Mouse (Mus musculus) embryonic facial prominence, embryonic 11.5 days (tissue): ENCODE data around the gene Tmem37. TPM values are rescaled to one million over a fixed set of nuclear protein-coding genes. Genes with fewer than 3 reads are reported as not detected.

Experiments
- ATAC-seq: fragments of 200-750 bp; cut with Nextera tagmentation; replicated peaks from 2 replicates; pipeline ENCODE4 v1.8.0; 2017; ENCODE audit warnings: low read depth; ENCODE audit not compliant: insufficient number of reproducible peaks, low FRiP score, low TSS enrichment
- DNase-seq: peaks from one replicate; pipeline ENCODE4 v3.0.0-alpha.2; 2015; ENCODE audit warnings: low spot score
- H3K27ac ChIP-seq: fragments of 300-500 bp; sonication (generic); replicated peaks from 2 replicates; pipeline ENCODE4 v1.5.1; 2014; ENCODE audit warnings: mild to moderate bottlenecking, low read depth, low read length, control low read depth
- H3K27me3 ChIP-seq: fragments of 300-500 bp; sonication (generic); 2 replicates; pipeline ENCODE4 v1.6.1; 2014; ENCODE audit warnings: mild to moderate bottlenecking, low read length, moderate library complexity, mixed read lengths; ENCODE audit not compliant: control insufficient read depth, insufficient read depth
- H3K36me3 ChIP-seq: fragments of 300-500 bp; sonication (generic); replicated peaks from 2 replicates; pipeline ENCODE4 v1.6.1; 2014; ENCODE audit warnings: low read depth, mild to moderate bottlenecking, low read length, moderate library complexity, mixed read lengths; ENCODE audit not compliant: control insufficient read depth, insufficient read depth
- H3K4me1 ChIP-seq: fragments of 300-500 bp; sonication (generic); 2 replicates; pipeline ENCODE4 v1.6.1; 2014; ENCODE audit warnings: low read length, mixed read lengths; ENCODE audit not compliant: control insufficient read depth, insufficient read depth
- H3K4me2 ChIP-seq: fragments of 300-500 bp; sonication (generic); 2 replicates; pipeline ENCODE4 v1.6.1; 2014; ENCODE audit warnings: low read depth, mild to moderate bottlenecking, control low read depth, low read length, moderate library complexity
- H3K4me3 ChIP-seq: fragments of 300-500 bp; sonication (generic); 2 replicates; pipeline ENCODE4 v1.5.1; 2014; ENCODE audit warnings: low read depth, low read length, control low read depth
- H3K9ac ChIP-seq: fragments of 300-500 bp; sonication (generic); replicated peaks from 2 replicates; pipeline ENCODE4 v1.6.1; 2014; ENCODE audit warnings: mild to moderate bottlenecking, control low read depth, low read length
- H3K9me3 ChIP-seq: fragments of 300-500 bp; sonication (generic); replicated peaks from 2 replicates; pipeline ENCODE4 v1.6.1; 2016; ENCODE audit warnings: mild to moderate bottlenecking, low read length, inconsistent platforms, mixed read lengths; ENCODE audit not compliant: control insufficient read depth
- WGBS: fragments of 180-500 bp; shearing (Covaris S2); extraction: QIAGEN DNeasy Blood & Tissue Kit; methylation state at CpG from one replicate; pipeline ENCODE4 v1.1.7; 2014; 5-methylcytosine and 5-hydroxymethylcytosine counted together
- polyA plus RNA-seq: library from polyadenylated mRNA; unstranded; fragments of >200 nt; fragmentation: Nextera tagmentation; extraction: Ambion mirVana; gene quantifications from 2 replicates; pipeline ENCODE4 v1.2.1, GENCODE M21; 2014

Tmem37 gene
- polyA plus RNA-seq, 1 experiment from 2014 or later: 6.1 TPM

DNA sequence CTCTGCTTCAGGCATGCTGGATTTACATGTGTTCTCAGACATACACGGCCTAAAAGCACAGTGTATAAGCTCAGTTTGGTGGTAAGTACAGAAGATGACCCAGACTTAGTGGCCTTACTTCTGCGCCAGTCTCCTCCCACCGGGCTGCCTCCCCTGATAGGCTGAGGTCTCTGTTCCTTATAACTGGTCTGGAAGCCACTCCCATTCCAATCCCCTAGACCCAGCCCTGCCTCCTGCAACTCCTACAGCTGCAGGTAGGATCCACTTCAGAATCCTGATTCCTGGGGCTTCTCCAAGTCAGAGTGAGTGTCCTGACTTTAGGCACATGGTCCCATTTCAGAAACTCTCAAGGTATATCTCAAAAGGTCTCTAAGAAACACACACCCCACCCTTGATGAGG, 11.8 kb upstream of the Tmem37 start:
- Histone ChIP-seq H3K27me3 (no peaks in the 10 kb centered on the region), H3K9ac (no peak overlapping the region), H3K4me1 (no peaks in the 10 kb centered on the region), H3K4me2 (no peak overlapping the region), H3K4me3 (no peak overlapping the region), H3K9me3 (no peaks in the 10 kb centered on the region), H3K27ac (no peak overlapping the region), H3K36me3 (no peaks in the 10 kb centered on the region)
- 69% methylated on average over 3 of the region's 3 CpGs for WGBS
- ATAC-seq (no peak), DNase-seq (no peak)

DNA sequence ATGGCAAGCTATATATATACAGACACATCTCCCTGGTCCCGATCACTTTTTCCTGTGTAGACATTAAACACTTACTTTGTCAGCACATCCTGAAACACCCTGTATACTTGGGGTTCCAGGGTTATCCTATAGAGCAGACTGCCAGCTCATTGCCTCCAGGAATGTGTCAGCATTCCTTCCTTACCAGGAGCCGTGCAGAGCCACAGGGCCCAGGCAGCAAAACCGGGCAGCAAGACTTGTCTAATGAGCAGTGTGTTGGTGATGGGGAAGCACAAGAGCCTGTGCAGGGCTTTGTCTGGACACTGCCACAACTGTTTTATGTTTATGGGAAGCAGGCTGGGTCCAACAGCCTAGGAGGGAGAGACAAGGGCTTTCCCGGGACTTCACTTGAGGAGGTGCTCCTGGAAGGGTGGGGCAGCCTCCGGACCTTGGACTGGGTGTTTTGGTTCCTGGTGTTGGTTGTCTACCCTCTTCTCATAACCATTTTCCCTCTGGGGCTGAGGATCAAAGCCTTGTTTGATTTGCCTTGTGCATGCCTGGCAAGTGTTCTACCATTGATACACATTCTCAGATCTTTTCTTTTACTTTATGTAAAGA, 10.1 kb upstream of the Tmem37 start:
- DNase-seq (no peak), ATAC-seq (no peak)
- H3K9me3 ChIP-seq: no peaks in the 10 kb centered on the region
- H3K36me3 ChIP-seq: no peaks in the 10 kb centered on the region
- H3K4me3 ChIP-seq: no peak overlapping the region
- H3K4me1 ChIP-seq: no peaks in the 10 kb centered on the region
- WGBS: 47% methylated on average over 5 of the region's 5 CpGs
- H3K9ac ChIP-seq: no peak overlapping the region
- H3K27ac ChIP-seq: no peak overlapping the region
- H3K4me2 ChIP-seq: no peak overlapping the region
- H3K27me3 ChIP-seq: no peaks in the 10 kb centered on the region

DNA sequence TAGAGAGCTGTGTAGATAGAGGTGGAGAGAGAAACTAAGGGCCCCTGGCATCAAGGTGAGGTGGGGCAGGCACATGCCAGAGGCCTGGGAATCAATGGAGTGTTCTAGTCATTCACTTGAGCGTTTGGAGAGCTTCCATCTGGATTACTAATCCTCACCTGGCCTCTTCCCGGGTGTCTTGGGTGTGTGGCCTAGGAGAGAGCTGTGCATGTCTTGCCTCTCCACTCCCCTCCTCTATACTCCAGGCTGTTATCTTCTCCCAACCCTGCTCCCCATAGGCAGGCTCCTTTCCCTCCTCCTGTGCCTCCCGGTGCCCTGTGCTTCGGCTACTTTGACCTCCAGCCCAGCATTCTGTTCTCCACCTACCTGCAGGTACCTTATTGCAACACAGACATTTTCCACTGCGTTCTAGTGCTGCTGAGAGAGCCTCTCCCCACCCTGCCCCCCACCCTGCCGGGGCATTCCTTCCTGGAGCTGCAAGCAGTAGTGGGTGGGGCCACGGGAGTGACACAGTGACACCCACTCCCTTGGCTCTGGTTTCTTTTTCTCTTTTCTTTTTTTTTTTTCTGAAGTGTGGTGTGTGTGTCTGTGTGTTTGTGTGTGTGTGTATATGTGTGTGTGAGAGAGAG, 9.2 kb upstream of the Tmem37 start:
- Histone ChIP-seq H3K4me1 (no peaks in the 10 kb centered on the region), H3K9ac (no peak overlapping the region), H3K4me3 (no peak overlapping the region), H3K4me2 (no peak overlapping the region), H3K27me3 (no peaks in the 10 kb centered on the region), H3K27ac (no peak overlapping the region), H3K9me3 (no peaks in the 10 kb centered on the region), H3K36me3 (no peaks in the 10 kb centered on the region)
- ATAC-seq (no peak), DNase-seq (peak; percentile 14)
- WGBS: 25% methylated on average over 7 of the region's 7 CpGs

DNA sequence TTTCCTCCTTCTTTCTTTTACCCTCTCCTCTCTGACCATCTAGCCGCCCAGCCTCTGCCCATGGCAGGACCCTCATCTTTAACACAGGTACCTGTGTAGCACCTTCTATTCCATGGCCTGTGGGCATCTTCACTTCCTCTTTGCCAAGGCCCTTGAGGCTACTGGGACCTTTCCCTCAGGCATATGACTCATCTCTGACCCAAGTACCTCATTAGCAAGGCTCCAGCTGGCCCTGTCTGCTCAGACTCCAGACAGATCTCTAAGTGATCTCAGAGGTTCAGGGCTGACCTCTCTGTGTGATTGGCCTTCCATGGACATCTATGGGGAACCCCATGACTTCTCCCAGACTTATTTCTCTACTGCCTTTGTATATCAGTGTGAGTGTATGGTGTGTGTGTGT, 6.8 kb upstream of the Tmem37 start:
- Histone ChIP-seq H3K9ac (no peak overlapping the region), H3K27ac (no peak overlapping the region), H3K4me2 (no peak overlapping the region), H3K4me1 (no peaks in the 10 kb centered on the region), H3K9me3 (no peaks in the 10 kb centered on the region), H3K36me3 (no peaks in the 10 kb centered on the region), H3K27me3 (no peaks in the 10 kb centered on the region), H3K4me3 (no peak overlapping the region)
- WGBS: 93% methylated on average over 1 of the region's 1 CpGs
- ATAC-seq (no peak), DNase-seq (no peak)

DNA sequence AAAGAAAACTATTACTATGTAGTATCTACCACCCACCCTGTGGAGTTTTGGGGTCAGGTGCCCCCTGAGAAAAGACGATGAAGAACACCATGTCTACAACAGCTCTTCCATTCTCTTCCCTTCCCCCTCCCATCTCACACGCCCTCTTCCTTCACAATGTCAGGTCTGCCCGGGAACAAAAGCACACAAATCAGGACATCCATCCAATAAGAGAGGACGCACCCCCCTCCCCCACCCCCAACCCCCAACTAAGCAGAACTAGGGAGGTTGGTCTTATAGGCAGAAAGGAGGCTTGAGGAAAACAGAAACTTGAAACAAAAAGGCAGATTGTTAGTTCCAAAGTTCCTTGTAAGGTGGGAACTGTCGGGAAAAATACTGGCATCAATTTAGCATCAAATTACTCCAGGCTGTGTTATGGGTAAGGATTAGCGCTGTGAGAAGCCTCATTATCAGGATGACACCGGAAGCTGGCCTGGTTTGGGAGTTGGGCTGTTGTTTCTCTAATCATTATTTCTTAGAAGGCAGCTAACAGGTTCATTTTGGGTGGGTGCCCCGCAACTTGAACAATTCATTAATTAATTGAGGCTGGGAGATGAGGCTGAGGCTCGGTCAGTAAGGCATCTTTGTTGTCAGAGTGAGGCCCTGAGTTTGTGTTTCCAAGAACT, 4.0 kb upstream of the Tmem37 start:
- Histone ChIP-seq H3K4me3 (no peak overlapping the region), H3K27ac (no peak overlapping the region), H3K4me2 (no peak overlapping the region), H3K4me1 (no peaks in the 10 kb centered on the region), H3K36me3 (no peaks in the 10 kb centered on the region), H3K27me3 (no peaks in the 10 kb centered on the region), H3K9ac (no peak overlapping the region), H3K9me3 (no peaks in the 10 kb centered on the region)
- DNase-seq (no peak), ATAC-seq (no peak)
- 8% methylated on average over 9 of the region's 9 CpGs for WGBS

DNA sequence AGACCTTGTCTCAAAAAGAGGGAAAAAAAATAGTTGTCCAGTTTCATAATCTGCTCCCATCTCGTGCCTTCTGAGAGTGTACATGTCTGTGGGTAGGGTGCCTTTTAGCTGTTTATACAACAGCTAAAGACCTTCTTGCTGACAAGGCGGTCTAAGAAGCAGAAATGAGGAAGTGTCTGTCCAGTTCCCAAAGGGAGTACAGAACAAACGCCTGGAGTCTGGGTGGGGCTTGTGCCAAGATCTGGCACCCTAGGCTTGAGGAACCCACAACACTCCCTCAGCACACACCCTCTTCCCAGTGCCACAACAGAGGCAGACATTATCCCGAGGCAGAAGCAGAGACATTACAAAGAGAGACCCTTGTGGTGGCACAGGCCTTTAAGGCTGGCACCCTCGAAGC, 1.6 kb upstream of the Tmem37 start:
- H3K4me1 ChIP-seq: no peaks in the 10 kb centered on the region
- no peak overlapping the region for H3K4me3 ChIP-seq
- WGBS: 87% methylated on average over 5 of the region's 5 CpGs
- no peak overlapping the region for H3K4me2 ChIP-seq
- no peak overlapping the region for H3K27ac ChIP-seq
- no peaks in the 10 kb centered on the region for H3K9me3 ChIP-seq
- DNase-seq (no peak), ATAC-seq (no peak)
- no peaks in the 10 kb centered on the region for H3K36me3 ChIP-seq
- no peaks in the 10 kb centered on the region for H3K27me3 ChIP-seq
- H3K9ac ChIP-seq: no peak overlapping the region

DNA sequence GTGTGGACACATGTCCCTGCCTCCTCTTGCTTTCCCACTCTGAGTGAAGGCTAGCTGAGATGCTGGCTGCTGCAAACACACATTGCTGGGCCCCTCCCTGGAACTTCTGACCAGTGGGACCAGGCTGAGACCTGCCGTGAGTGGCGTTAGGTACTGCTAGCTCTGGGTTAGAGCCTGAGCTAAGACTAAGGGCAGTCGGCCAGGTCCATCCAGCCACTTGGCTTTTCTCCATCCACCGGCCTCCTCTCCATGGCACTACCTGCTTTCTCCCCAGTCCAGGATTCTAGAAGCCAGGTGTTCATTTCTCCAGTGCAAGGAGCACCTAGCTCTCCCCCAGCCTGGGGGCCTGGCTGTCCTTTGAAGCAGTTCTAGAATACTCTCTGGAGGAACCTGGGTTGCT, 1.1 kb upstream of the Tmem37 start:
- WGBS: 79% methylated on average over 4 of the region's 4 CpGs
- H3K27me3 ChIP-seq: no peaks in the 10 kb centered on the region
- ATAC-seq: no peak

DNA sequence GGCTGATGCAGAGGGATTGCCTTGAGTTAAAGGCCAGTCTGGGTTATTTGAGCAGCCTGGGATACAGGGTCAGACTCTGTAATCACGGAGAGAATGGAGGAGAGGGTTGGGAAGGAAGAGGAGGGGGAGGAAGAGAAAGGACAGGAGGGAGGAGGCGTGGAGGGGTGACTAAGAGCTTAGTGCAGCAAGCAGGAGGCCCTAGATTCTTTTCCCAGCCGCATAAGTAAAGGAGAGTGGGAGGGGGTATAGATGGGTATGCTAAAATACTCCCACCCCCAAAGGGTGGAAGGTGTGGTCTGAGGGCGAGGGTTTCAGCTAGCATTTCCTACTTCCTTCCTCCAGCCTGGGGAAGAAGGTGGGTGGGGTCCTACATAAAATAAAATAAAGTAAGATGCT, 431 bp upstream of the Tmem37 start:
- 8% methylated on average over 4 of the region's 4 CpGs for WGBS
- Histone ChIP-seq H3K27me3 (no peaks in the 10 kb centered on the region), H3K9me3 (no peaks in the 10 kb centered on the region), H3K36me3 (no peaks in the 10 kb centered on the region), H3K4me3 (no peak overlapping the region), H3K27ac (no peak overlapping the region), H3K9ac (no peak overlapping the region), H3K4me2 (no peak overlapping the region; the same call in 1 of the 2 replicates), H3K4me1 (no peaks in the 10 kb centered on the region)
- DNase-seq (no peak), ATAC-seq (no peak)

More for the DNA sequence above, 1.1 kb upstream of the Tmem37 start:
- Histone ChIP-seq H3K4me1 (no peaks in the 10 kb centered on the region), H3K4me3 (no peak overlapping the region), H3K9me3 (no peaks in the 10 kb centered on the region), H3K9ac (no peak overlapping the region), H3K27ac (no peak overlapping the region), H3K36me3 (no peaks in the 10 kb centered on the region), H3K4me2 (no peak overlapping the region)
- DNase-seq: no peak
